Mouse (Mus musculus) large intestine, adult 2 months (tissue): Measurements from ENCODE around the gene Tnpo1. TPM values are rescaled to one million over a fixed set of nuclear protein-coding genes. Genes with fewer than 3 reads are reported as not detected.

Source experiments
- DNase-seq: peaks from one replicate; pipeline ENCODE4 v3.0.0-alpha.2; 2012; ENCODE audit warnings: low read depth, low spot score
- WGBS: fragments of 180-500 bp; shearing (Covaris S2); methylation state at CpG from one replicate; pipeline ENCODE4 v1.1.7; 2018; 5-methylcytosine and 5-hydroxymethylcytosine counted together
- polyA plus RNA-seq: library from polyadenylated mRNA; depleted of rRNA; stranded (reverse); fragments of >200 nt; gene quantifications from 2 replicates; pipeline ENCODE4 v1.2.3, GENCODE M21; 2012

Tnpo1 gene
- polyA plus RNA-seq, 1 experiment: 13.6 TPM

DNA sequence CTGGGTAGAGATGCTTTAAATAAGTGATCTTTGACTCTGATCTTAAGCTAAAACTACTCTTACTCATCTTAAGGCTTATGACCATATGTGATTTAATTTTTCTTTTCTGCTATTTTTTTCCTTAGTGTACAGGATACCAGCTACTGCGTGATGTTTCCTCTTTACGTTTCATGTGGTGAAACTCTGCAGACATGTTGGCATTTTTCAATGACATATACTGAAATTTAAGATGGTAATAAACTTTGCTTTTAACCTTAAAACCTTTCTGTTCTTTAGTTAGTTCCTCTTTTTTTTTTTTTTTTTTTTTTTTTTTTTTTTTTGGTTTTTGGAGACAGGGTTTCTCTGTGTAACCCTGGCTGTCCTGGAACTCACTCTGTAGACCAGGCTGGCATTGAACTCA, 2.7 kb upstream of the Tnpo1 start:
- WGBS: 86% methylated on average over 2 of the region's 2 CpGs
- DNase-seq: no peak

- WGBS: 53% methylated on average over 3 of the region's 3 CpGs
- no peak for DNase-seq
Observed at GRCm38 (mm10) chr13:98926958-98927242, 716 bp upstream of the Tnpo1 start.

GRCm38 (mm10) chr13:98925486-98926212, 535 bp downstream of the Tnpo1 start:
- WGBS: under 1% methylated on average over 66 of the region's 66 CpGs
- DNase-seq: no peak

GRCm38 (mm10) chr13:98924897-98925485, 1.2 kb downstream of the Tnpo1 start:
- no peak for DNase-seq
- WGBS: 5% methylated on average over 11 of the region's 11 CpGs

- DNase-seq: no peak
- WGBS: 29% methylated on average over 3 of the region's 3 CpGs
Observed at GRCm38 (mm10) chr13:98922806-98923205, 3.4 kb downstream of the Tnpo1 start.

GRCm38 (mm10) chr13:98921276-98921675, 4.9 kb downstream of the Tnpo1 start:
- no peak for DNase-seq
- 89% methylated on average over 7 of the region's 7 CpGs for WGBS

GRCm38 (mm10) chr13:98920300-98920699, 5.9 kb downstream of the Tnpo1 start:
- 54% methylated on average over 3 of the region's 3 CpGs for WGBS
- no peak for DNase-seq

- 74% methylated on average over 8 of the region's 8 CpGs for WGBS
- no peak for DNase-seq
Observed at GRCm38 (mm10) chr13:98919695-98920094, 6.5 kb downstream of the Tnpo1 start.

DNA sequence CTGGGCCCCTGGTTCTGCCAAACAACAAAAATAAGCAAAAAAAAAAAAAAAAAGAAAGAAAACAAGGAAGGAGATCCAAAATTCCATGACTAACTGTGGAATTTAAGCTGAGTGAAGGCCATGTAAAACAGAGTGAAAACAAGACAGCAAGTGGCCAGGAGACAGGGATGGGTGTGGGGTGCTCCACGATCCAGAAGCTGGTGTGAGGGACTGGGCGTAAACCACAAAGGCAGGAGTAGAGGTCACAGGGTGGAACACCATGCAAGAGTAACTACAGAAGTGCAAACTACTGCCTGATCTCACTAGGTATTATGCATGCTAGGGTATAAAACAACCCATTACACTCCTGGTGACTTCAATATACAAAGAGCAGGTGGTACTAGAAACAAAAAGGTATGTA, 8.3 kb downstream of the Tnpo1 start:
- 31% methylated on average over 2 of the region's 2 CpGs for WGBS
- DNase-seq: no peak

- 24% methylated on average over 4 of the region's 4 CpGs for WGBS
- DNase-seq: no peak
Observed at GRCm38 (mm10) chr13:98915591-98915990, 10.6 kb downstream of the Tnpo1 start.

- no peak for DNase-seq
- 30% methylated on average over 5 of the region's 5 CpGs for WGBS
Observed at GRCm38 (mm10) chr13:98914844-98915212, 11.4 kb downstream of the Tnpo1 start.

- WGBS: 60% methylated on average over 14 of the region's 14 CpGs
- no peak for DNase-seq
Observed at GRCm38 (mm10) chr13:98914010-98914843, 12.0 kb downstream of the Tnpo1 start.

DNA sequence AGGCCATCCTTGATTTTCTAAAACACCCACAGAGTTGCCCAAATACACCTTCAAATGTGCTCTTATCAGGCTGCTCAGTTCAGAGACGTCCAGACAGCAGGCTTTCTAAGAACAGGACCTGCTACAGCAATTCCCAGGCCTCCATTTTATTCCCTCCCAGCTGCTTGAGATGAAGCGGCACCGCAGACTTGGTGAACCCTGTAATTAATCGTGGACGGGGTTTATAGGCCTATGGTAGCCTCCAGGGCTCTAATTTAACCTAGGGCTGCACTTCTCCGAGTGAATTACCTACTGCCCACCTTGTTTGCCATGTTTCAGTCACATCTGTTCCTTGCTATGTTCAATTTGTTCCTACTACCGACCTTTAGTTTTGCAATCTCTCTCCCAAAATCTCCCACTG, 13.0 kb downstream of the Tnpo1 start:
- no peak for DNase-seq
- 53% methylated on average over 7 of the region's 7 CpGs for WGBS

DNA sequence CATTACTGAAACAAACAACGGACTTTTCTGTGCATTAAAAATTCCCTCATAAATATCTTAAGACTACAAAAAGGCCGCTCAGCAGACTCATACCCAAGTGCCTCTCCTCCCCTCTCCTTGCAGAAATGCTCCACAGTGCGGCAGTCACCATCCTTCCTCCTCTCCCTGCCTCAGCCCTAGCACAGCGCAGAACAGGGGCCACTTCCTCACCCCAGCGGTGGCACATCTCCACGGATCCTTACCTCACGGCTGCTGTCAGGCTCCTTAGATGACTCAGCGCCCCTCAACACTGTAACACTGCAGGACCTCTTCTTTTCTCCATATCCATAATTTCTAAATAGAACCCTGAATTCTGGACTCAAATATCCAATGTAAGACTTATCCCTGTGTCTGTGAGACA, 13.6 kb downstream of the Tnpo1 start:
- no peak for DNase-seq
- 45% methylated on average over 8 of the region's 8 CpGs for WGBS

GRCm38 (mm10) chr13:98910801-98911200, 15.4 kb downstream of the Tnpo1 start:
- DNase-seq: no peak
- 63% methylated on average over 3 of the region's 3 CpGs for WGBS

DNA sequence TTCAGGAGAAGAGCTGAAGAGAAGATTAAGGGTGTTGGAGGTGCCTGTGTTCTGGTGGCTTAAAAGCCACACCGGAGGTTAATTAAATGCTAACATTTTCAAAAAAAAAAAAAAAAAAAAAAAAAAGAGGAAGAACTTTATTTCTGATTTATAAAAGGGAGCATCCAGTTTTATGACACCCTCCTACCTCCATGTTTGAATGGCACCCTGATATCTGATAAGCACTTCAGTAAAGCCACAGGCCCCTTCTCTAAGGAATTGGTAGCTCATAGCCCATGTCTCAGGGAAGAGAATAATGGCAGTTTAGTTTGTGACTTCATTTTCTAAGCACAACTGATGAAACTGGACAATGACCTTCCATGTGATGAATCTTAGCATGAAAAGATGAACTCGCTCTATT, 21.6 kb downstream of the Tnpo1 start:
- 82% methylated on average over 2 of the region's 2 CpGs for WGBS

GRCm38 (mm10) chr13:98902366-98903025, 23.7 kb downstream of the Tnpo1 start:
- WGBS: 78% methylated on average over 8 of the region's 8 CpGs
- no peak for DNase-seq

More for the DNA sequence above, 21.6 kb downstream of the Tnpo1 start:
- no peak for DNase-seq

- no peak for DNase-seq
- 48% methylated on average over 3 of the region's 3 CpGs for WGBS
Observed at GRCm38 (mm10) chr13:98899550-98899949, 26.6 kb downstream of the Tnpo1 start.

DNA sequence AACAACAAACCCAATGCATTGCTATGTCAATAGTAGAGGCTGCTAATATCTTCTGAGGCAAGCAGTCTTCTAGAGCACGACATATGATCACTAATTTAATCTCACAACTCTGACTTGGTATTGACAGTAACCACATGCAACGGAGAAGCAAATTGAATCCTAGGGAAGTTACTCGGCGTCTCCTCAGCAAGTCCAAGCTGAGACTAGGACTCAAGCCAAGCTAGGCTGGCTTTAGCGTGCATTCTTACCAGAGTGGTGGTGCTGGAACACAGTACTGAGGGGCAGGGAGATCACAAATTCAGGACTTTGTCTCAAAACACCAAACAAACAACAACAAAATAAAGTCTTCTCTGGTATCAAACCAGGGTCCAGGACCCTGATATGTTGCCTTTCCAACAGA, 28.6 kb downstream of the Tnpo1 start:
- 47% methylated on average over 5 of the region's 5 CpGs for WGBS
- no peak for DNase-seq

DNA sequence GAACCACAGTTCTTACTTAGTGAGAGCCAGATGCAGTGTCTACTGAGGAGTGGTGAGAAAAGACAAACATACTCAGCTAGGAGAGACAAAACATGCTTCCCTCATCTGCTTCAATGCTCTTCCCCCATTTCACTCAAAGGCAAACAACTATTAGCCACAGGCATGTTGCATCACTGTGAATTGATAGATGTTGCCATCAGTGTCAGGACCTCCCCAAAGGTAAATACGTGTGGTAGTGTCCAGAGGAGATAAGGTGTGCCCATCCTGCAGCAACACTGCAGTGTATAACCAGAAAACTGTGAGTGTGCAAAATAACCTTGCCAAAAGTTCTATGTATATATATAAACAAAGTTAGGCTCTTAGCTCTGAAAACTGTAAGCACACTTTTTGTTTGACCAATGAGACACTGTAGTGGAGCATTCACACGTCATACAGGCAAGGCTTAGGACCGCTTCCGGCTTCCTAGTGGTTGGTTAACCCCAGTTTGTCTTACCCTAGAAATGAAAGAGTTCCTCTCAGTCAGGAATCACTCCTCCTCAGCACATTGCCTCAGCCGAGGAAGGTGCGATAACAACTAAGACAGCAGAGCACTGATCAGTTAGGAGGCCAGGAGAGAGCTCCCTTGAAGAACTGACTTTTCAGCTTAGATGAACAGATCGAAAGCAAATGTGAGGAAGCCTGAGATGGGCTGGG, 29.6 kb downstream of the Tnpo1 start:
- WGBS: 51% methylated on average over 7 of the region's 7 CpGs
- no peak for DNase-seq
